ENCODE assay signal across 15 mouse cellular contexts in genomic region chr4:100137102-100137835, GRCm38 (mm10).
"Had no signal": no experiment of that assay in that cellular context is flagged by ENCODE, and none has a peak within 500 bp of the region (broad histone marks: within the 10 kb centered on the region; RNA-seq: fewer than 3 reads in every experiment).

No protein-coding gene starts in this region.

- DNase-seq: kidney, adult 2 months; kidney, postnatal 14 days; layer of hippocampus, adult 9-11 months; lung, adult 18-20 months; lung, postnatal 4 days; midbrain, embryonic 14.5 days; right cerebral cortex, adult 18-20 months; right cerebral cortex, postnatal 25 days; thymus, postnatal 4 days had no signal

- H3K4me2 ChIP-seq: kidney, embryonic 15.5 days; neural tube, embryonic 15.5 days had no signal

- ATAC-seq: intestine, embryonic 16.5 days had no signal

- H3K27ac ChIP-seq: kidney, embryonic 15.5 days; liver, embryonic 14.5 days; midbrain, embryonic 10.5 days; neural tube, embryonic 15.5 days had no signal

- H3K27me3 ChIP-seq: kidney, embryonic 15.5 days; neural tube, embryonic 15.5 days had no signal

- H3K9ac ChIP-seq: kidney, embryonic 15.5 days; liver, embryonic 14.5 days; neural tube, embryonic 15.5 days had no signal

- H3K9me3 ChIP-seq: kidney, embryonic 15.5 days; midbrain, embryonic 10.5 days; neural tube, embryonic 15.5 days had no signal

- H3K36me3 ChIP-seq: kidney, embryonic 15.5 days; midbrain, embryonic 10.5 days; neural tube, embryonic 15.5 days had no signal

- H3K4me3 ChIP-seq: kidney, embryonic 15.5 days; midbrain, embryonic 10.5 days; myocyte; neural tube, embryonic 15.5 days had no signal

- H3K4me1 ChIP-seq: midbrain, embryonic 10.5 days; neural tube, embryonic 15.5 days had no signal
